Mouse (Mus musculus) brain, embryonic 14.5 days (tissue): ENCODE results near the gene Fhdc1.

Experiments
- CTCF ChIP-seq: fragments of 200-500 bp; IDR thresholded peaks from 2 replicates; pipeline ENCODE4 v1.5.1; 2012; ENCODE audit warnings: inconsistent platforms, mild to moderate bottlenecking, moderate library complexity, borderline replicate concordance; ENCODE audit not compliant: insufficient read depth, insufficient read length; ENCODE audit errors: extremely low read depth
- POLR2A ChIP-seq: fragments of 200-500 bp; IDR thresholded peaks from 2 replicates; pipeline ENCODE4 v1.6.1; 2012; ENCODE audit warnings: mild to moderate bottlenecking, inconsistent platforms, borderline replicate concordance; ENCODE audit not compliant: poor library complexity, insufficient read depth, insufficient read length, severe bottlenecking; ENCODE audit errors: extremely low read depth

GRCm38 (mm10) chr3:84472527-84472926 is 7.7 kb downstream of the Fhdc1 start:
- TF ChIP-seq CTCF (no peak), POLR2A (no peak)
